8 mouse cellular contexts compared by ENCODE assay signal in the genomic region with DNA sequence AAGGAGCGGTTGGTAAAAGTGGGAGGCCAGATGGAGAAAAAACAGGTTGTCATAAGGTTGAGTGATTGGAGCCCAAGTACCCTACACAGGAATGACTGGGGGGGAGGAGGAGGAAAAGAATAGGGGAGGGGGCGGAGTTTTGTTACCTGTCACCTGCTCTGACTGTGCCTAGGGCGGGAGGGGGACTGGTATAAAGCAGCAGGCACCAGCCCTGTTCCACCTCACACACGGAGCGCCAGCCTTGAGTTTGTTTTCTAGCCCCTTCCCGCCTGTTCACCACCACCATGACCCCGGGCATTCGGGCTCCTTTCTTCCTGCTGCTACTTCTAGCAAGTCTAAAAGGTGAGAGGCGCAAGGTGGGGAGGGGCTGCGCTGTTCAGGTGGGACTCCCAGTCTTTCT. TPM values are rescaled to one million over a fixed set of nuclear protein-coding genes. Genes with fewer than 3 reads are reported as not detected.
DNase-seq lines count a peak whose midpoint lies in the region; ATAC-seq and TF ChIP-seq lines count a peak whose summit lies in the region.

A gene (plus strand): TSS at position 222 of the 400 bp plus-strand sequence.

- no peaks in the 10 kb centered on the region for H3K9me3 ChIP-seq in MEL (replicated peaks; ENCODE audit: insufficient read depth, low read length)
- no peaks in the 10 kb centered on the region for H3K9me3 ChIP-seq in hindbrain, postnatal 0 days (ENCODE audit: low read length)

- H3K4me1 ChIP-seq in MEL (ENCODE audit: control insufficient read depth in 1 of 2, insufficient read depth in 2 of 2, low read length in 2 of 2), result peaks cover 4 to 18% of the 10 kb centered on the region in 2 experiments
- peaks cover 12% of the 10 kb centered on the region; the same call in 1 of the 2 replicates for H3K4me1 ChIP-seq in hindbrain, postnatal 0 days (ENCODE audit: insufficient read depth, low read length)
- H3K4me1 ChIP-seq in lung, adult 2 months (ENCODE audit: control insufficient read depth, insufficient read depth, low read length), result peaks cover 10% of the 10 kb centered on the region; the same call in 1 of the 2 replicates

- TF ChIP-seq RAD21 in MEL (IDR thresholded peaks at IDR 0.05; ENCODE audit: low read depth, low read length), result no peak

- H3K27ac ChIP-seq in MEL (ENCODE audit: control insufficient read depth, low read depth, low read length), result peak within 1 kb of the TSS; percentile 36; the same call in 1 of the 2 replicates
- H3K27ac ChIP-seq in hindbrain, postnatal 0 days, result peak within 1 kb of the TSS; percentile 78

- TF ChIP-seq CTCF in MEL (IDR thresholded peaks at IDR 0.05 in 2 of 3, conservative IDR thresholded peaks at IDR 0.05 in 1 of 3; ENCODE audit: control insufficient read depth in 1 of 3, insufficient read depth in 1 of 3, low read depth in 2 of 3, low read length in 3 of 3, poor library complexity in 1 of 3, severe bottlenecking in 1 of 3), result no peak
- TF ChIP-seq CTCF in hindbrain, postnatal 0 days (IDR thresholded peaks at IDR 0.05; ENCODE audit: low read depth), result no peak
- no peak for TF ChIP-seq CTCF in lung, adult 2 months (IDR thresholded peaks at IDR 0.05; ENCODE audit: insufficient read depth, low read length)

- TF ChIP-seq EP300 in MEL (IDR thresholded peaks at IDR 0.05; ENCODE audit: low read depth in 1 of 2, low read length in 2 of 2), result no peak

- TF ChIP-seq POLR2A in MEL (IDR thresholded peaks at IDR 0.05; ENCODE audit: control insufficient read depth in 1 of 2, insufficient read depth in 1 of 2, low read depth in 1 of 2, low read length in 2 of 2, poor library complexity in 1 of 2), result 0 out of 4 replicates have a peak, but pooled peaks of 1 of the 2 experiments have one; percentile 36
- TF ChIP-seq POLR2A in lung, adult 2 months (IDR thresholded peaks at IDR 0.05; ENCODE audit: borderline replicate concordance, extremely low read depth, low read depth, low read length), result peak; percentile 97; the same call in 1 of the 2 replicates

- H3K27me3 ChIP-seq in MEL (ENCODE audit: control insufficient read depth in 1 of 2, insufficient read depth in 2 of 2, low read length in 2 of 2), result no peaks in the 10 kb centered on the region
- H3K27me3 ChIP-seq in hindbrain, postnatal 0 days (ENCODE audit: insufficient read depth, low read length), result no peaks in the 10 kb centered on the region

- peak within 1 kb of the TSS; percentile 68 for H3K4me2 ChIP-seq in hindbrain, postnatal 0 days (ENCODE audit: low read depth, low read length)

- peak within 1 kb of the TSS; percentile 65 to 83 for H3K4me3 ChIP-seq in MEL (ENCODE audit: control insufficient read depth in 1 of 2, insufficient read depth in 1 of 2, low read depth in 2 of 2, low read length in 2 of 2)
- peak within 1 kb of the TSS; percentile 40 for H3K4me3 ChIP-seq in hindbrain, postnatal 0 days (ENCODE audit: low read length)
- peak within 1 kb of the TSS; percentile 59 for H3K4me3 ChIP-seq in lung, adult 2 months (replicated peaks; ENCODE audit: extremely low read depth, low read depth, low read length)

- DNase-seq in CD4-positive helper T cell, adult 2 months (ENCODE audit: low read depth, low spot score), result peak; percentile 22
- DNase-seq in MEL (ENCODE audit: low read depth, low spot score), result no peak
- no peak for DNase-seq in hindbrain, postnatal 0 days (ENCODE audit: low spot score)
- peak; percentile 71 for DNase-seq in lung, adult 2 months
- peak; percentile 34 for DNase-seq in testis, postnatal 14 days (ENCODE audit: low spot score)
- no peak for DNase-seq in frontal cortex, postnatal 36 days (ENCODE audit: low spot score in 2 of 2)
- no peak for DNase-seq in left cerebral cortex, adult 18-20 months (ENCODE audit: low spot score in 2 of 2)
- DNase-seq in cerebellum, adult 9-11 months, result no peak

- 36% methylated on average over 10 of the region's 10 CpGs for WGBS in hindbrain, postnatal 0 days
- 38% methylated on average over 10 of the region's 10 CpGs for WGBS in lung, adult 2 months

- no peaks in the 10 kb centered on the region for H3K79me2 ChIP-seq in MEL (ENCODE audit: control insufficient read depth, insufficient read depth, low read length, poor library complexity)

- no peak for ATAC-seq in hindbrain, postnatal 0 days

- H3K9ac ChIP-seq in MEL (ENCODE audit: control insufficient read depth, low read depth, low read length, poor library complexity, severe bottlenecking), result peak within 1 kb of the TSS; percentile 68
- H3K9ac ChIP-seq in hindbrain, postnatal 0 days (replicated peaks; ENCODE audit: low read length), result peak within 1 kb of the TSS; percentile 45

- peaks cover 0 to 12% of the 10 kb centered on the region in 2 experiments; a peak in 2 of 4 replicates for H3K36me3 ChIP-seq in MEL (ENCODE audit: control insufficient read depth in 1 of 2, insufficient read depth in 2 of 2, low read length in 2 of 2)
- no peaks in the 10 kb centered on the region for H3K36me3 ChIP-seq in hindbrain, postnatal 0 days (ENCODE audit: insufficient read depth, low read length)

TF ChIP-seq in MEL, 35 proteins besides CTCF, POLR2A, EP300 and RAD21:
- TF ChIP-seq JUND (IDR thresholded peaks at IDR 0.05; ENCODE audit: low read depth, low read length) (no peak), CHD2 (IDR thresholded peaks at IDR 0.05; ENCODE audit: low read length) (no peak), MYB (IDR thresholded peaks at IDR 0.05; ENCODE audit: low read depth, low read length) (no peak), MYC (IDR thresholded peaks at IDR 0.05; ENCODE audit: low read depth, low read length) (no peak), SIN3A (IDR thresholded peaks at IDR 0.05; ENCODE audit: low read length) (no peak), CHD1 (IDR thresholded peaks at IDR 0.05; ENCODE audit: low read depth, low read length) (no peak), USF1 (IDR thresholded peaks at IDR 0.05; ENCODE audit: low read depth, low read length) (no peak), ELF1 (IDR thresholded peaks at IDR 0.05; ENCODE audit: low read depth, low read length) (no peak), POLR2AphosphoS2 (IDR thresholded peaks at IDR 0.05; ENCODE audit: low read length) (no peak), GATA1 (IDR thresholded peaks at IDR 0.05; ENCODE audit: low read depth, low read length) (no peak), POLR2AphosphoS5 (IDR thresholded peaks at IDR 0.05; ENCODE audit: borderline replicate concordance, low read depth, low read length) (no peak), TCF12 (IDR thresholded peaks at IDR 0.05; ENCODE audit: low read depth, low read length) (no peak), MAFK (IDR thresholded peaks at IDR 0.05; ENCODE audit: borderline replicate concordance, low read depth, low read length) (no peak), ZKSCAN1 (IDR thresholded peaks at IDR 0.05; ENCODE audit: low read depth, low read length) (no peak), RCOR1 (IDR thresholded peaks at IDR 0.05; ENCODE audit: low read depth, low read length) (no peak), NELFE (IDR thresholded peaks at IDR 0.05; ENCODE audit: low read depth, low read length) (no peak), TAL1 (IDR thresholded peaks at IDR 0.05; ENCODE audit: low read length) (no peak), BHLHE40 (IDR thresholded peaks at IDR 0.05; ENCODE audit: borderline replicate concordance, low read depth, low read length) (no peak), GABPA (IDR thresholded peaks at IDR 0.05; ENCODE audit: low read depth, low read length) (no peak), NRF1 (IDR thresholded peaks at IDR 0.05; ENCODE audit: insufficient read depth, low read depth, low read length, poor library complexity, severe bottlenecking) (no peak)
TF ChIP-seq in MEL: peak in this region for 0.

RNA-seq across cellular contexts. Expression of the gene that starts here (rescaled TPM):
- 0.04 and 0.13 TPM in 2 replicates for total RNA-seq in MEL (2012; rRNA removed)
- 1 to 10 TPM in 1 of 2 experiments, not detected in 1; 1.1 TPM for polyA plus RNA-seq in MEL (2012; ENCODE audit: insufficient read depth in 1 of 2, insufficient read length in 2 of 2, low read depth in 1 of 2, low replicate concordance in 2 of 2, missing spikeins in 1 of 2)
- total RNA-seq in hindbrain, postnatal 0 days (2014; rRNA removed), result 1.9 TPM in 2 replicates
- polyA plus RNA-seq in hindbrain, postnatal 0 days (2015; fragmentation: Nextera tagmentation; extraction: Ambion mirVana), result 0.82 and 1.5 TPM in 2 replicates
- polyA plus RNA-seq in lung, adult 2 months (2012; rRNA removed), result 294 and 354 TPM in 2 replicates
- total RNA-seq in left cerebral cortex, adult 18-20 months (2021), result under 1 TPM; 0.45 to 0.63 TPM

Comparison
In these comparisons a context has a peak if more than half of its experiments do, and no peak if none do; other contexts are left out.
1. RNA of the gene that starts here (polyA plus RNA-seq): 294 to 354 TPM in lung, adult 2 months; 0.82 to 1.5 TPM in hindbrain, postnatal 0 days and 1.1 TPM in MEL; every median in the first group is over 100 times any median in the second.
2. DNase-seq: peak in CD4-positive helper T cell, adult 2 months (single experiment), lung, adult 2 months (single experiment) and testis, postnatal 14 days (single experiment); none in MEL (single experiment), hindbrain, postnatal 0 days (single experiment), frontal cortex, postnatal 36 days (0 of 2), left cerebral cortex, adult 18-20 months (0 of 2) and cerebellum, adult 9-11 months (single experiment).
3. Peak in every context shown above with its lines, with median percentiles within 50 percentile points of each other: H3K4me3 ChIP-seq.